Mouse (Mus musculus) midbrain, embryonic 13.5 days (tissue): ENCODE measurements around the gene Trim38. TPM values are rescaled to one million over a fixed set of nuclear protein-coding genes. Genes with fewer than 3 reads are reported as not detected.
A peak's percentile ranks its signal among the peaks of the same experiment; 100 is the strongest.
"Not testable (repeated sequence)": the region's sequence is repeated elsewhere in the genome, so short reads cannot be mapped to it uniquely, and the experiment has no call there.

Experiments
- ATAC-seq: fragments of 200-750 bp; cut with Nextera tagmentation; 2 replicates; pipeline ENCODE4 v1.8.0; 2017; ENCODE audit warnings: mild to moderate bottlenecking, moderate TSS enrichment, moderate library complexity
- H3K27ac ChIP-seq: fragments of 300-500 bp; sonication (generic); 2 replicates; pipeline ENCODE4 v1.5.1; 2015; ENCODE audit warnings: inconsistent platforms, mild to moderate bottlenecking, moderate library complexity
- H3K27me3 ChIP-seq: fragments of 300-500 bp; sonication (generic); 2 replicates; pipeline ENCODE4 v1.6.1; 2015; ENCODE audit warnings: mild to moderate bottlenecking, inconsistent platforms
- H3K36me3 ChIP-seq: fragments of 300-500 bp; sonication (generic); 2 replicates; pipeline ENCODE4 v1.6.1; 2015; ENCODE audit warnings: mild to moderate bottlenecking, inconsistent platforms
- H3K4me1 ChIP-seq: fragments of 300-500 bp; sonication (generic); replicated peaks from 2 replicates; pipeline ENCODE4 v1.6.1; 2015; ENCODE audit warnings: inconsistent platforms
- H3K4me2 ChIP-seq: fragments of 300-500 bp; sonication (generic); replicated peaks from 2 replicates; pipeline ENCODE4 v1.6.1; 2015; ENCODE audit warnings: moderate library complexity, mild to moderate bottlenecking, inconsistent platforms
- H3K4me3 ChIP-seq: fragments of 300-500 bp; sonication (generic); replicated peaks from 2 replicates; pipeline ENCODE4 v1.5.1; 2015; ENCODE audit warnings: mild to moderate bottlenecking, inconsistent platforms
- H3K9ac ChIP-seq: fragments of 300-500 bp; sonication (generic); replicated peaks from 2 replicates; pipeline ENCODE4 v1.6.1; 2015; ENCODE audit warnings: mild to moderate bottlenecking, inconsistent platforms
- H3K9me3 ChIP-seq: fragments of 300-500 bp; sonication (generic); 2 replicates; pipeline ENCODE4 v1.6.1; 2016; ENCODE audit warnings: mild to moderate bottlenecking, inconsistent platforms
- WGBS: fragments of 180-500 bp; shearing (Covaris S2); methylation state at CpG from one replicate; pipeline ENCODE4 v1.1.7; 2015; 5-methylcytosine and 5-hydroxymethylcytosine counted together
- polyA plus RNA-seq: library from polyadenylated mRNA; unstranded; fragments of >200 nt; fragmentation: Nextera tagmentation; extraction: Ambion mirVana; gene quantifications from 2 replicates; pipeline ENCODE4 v1.2.1, GENCODE M21; 2015

Gene Trim38
- polyA plus RNA-seq, result 0.15 TPM in 1 of 2 replicates, not detected in the other

DNA sequence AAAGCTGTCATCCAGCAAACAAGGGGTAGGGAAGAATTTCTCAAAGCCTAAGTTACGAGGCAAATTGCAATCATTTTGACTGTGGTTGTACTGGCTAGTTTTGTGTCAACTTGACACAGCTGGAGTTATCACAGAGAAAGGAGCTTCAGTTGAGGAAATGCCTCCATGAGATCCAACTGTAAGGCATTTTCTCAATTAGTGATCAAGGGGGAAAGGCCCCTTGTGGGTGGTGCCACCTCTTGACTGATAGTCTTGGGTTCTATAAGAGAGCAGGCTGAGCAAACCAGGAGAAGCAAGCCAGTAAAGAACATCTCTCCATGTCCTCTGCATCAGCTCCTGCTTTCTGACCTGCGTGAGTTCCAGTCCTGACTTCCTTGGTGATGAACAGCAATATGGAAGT, at the start of gene Trim38:
TSS of gene Trim38 (plus strand) at position 301 of the 400 bp plus-strand sequence.
- H3K36me3 ChIP-seq, H3K27me3 ChIP-seq, H3K9me3 ChIP-seq, H3K9ac ChIP-seq, H3K27ac ChIP-seq, ATAC-seq, H3K4me3 ChIP-seq, H3K4me1 ChIP-seq, H3K4me2 ChIP-seq: not testable (repeated sequence)
- 91% methylated on average over 2 of the region's 2 CpGs for WGBS

DNA sequence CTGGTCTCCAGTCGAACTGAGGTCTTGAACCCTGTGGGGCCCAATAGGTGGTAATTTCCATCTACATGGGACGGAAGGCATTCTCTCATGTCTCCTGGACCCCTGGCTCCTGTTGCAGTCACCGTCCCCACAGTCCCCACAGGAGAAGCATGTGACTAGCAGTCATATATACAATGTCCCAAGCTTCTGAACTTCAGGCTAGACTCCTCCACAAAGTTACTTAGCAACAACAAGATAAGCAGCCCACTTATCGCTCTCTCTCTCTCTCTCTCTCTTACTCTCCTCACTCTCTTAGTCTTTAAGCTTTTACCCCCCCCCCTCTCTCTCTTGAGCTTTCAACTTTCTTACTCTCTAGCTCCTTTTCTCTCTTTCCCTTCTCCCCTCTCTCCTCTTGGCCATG, 45.5 kb upstream of the Trim38 start:
- WGBS, result 84% methylated on average over 4 of the region's 4 CpGs
- Histone ChIP-seq H3K9ac (no peak overlapping the region), H3K4me3 (no peak overlapping the region)

GRCm38 (mm10) chr13:23725213-23725612, 44.5 kb upstream of the Trim38 start:
- no CpG with 5 or more reads among the region's 1 CpGs for WGBS
- H3K4me1 ChIP-seq, result no peaks in the 10 kb centered on the region
- no peak overlapping the region for H3K27ac ChIP-seq
- no peaks in the 10 kb centered on the region for H3K27me3 ChIP-seq
- no peak overlapping the region for H3K4me3 ChIP-seq
- H3K9ac ChIP-seq, result no peak overlapping the region
- H3K36me3 ChIP-seq, result no peaks in the 10 kb centered on the region
- no peaks in the 10 kb centered on the region for H3K9me3 ChIP-seq
- ATAC-seq, result no peak
- no peak overlapping the region for H3K4me2 ChIP-seq

More for the DNA sequence above, 45.5 kb upstream of the Trim38 start:
- Histone ChIP-seq H3K36me3 (no peaks in the 10 kb centered on the region), H3K4me2 (no peak overlapping the region), H3K4me1 (no peaks in the 10 kb centered on the region), H3K27me3 (no peaks in the 10 kb centered on the region), H3K9me3 (no peaks in the 10 kb centered on the region), H3K27ac (no peak overlapping the region)
- no peak for ATAC-seq

GRCm38 (mm10) chr13:23728472-23729191, 41.1 kb upstream of the Trim38 start:
- ATAC-seq, result no peak
- Histone ChIP-seq H3K4me3 (no peak overlapping the region), H3K36me3 (no peaks in the 10 kb centered on the region), H3K9ac (no peak overlapping the region), H3K27ac (no peak overlapping the region), H3K27me3 (no peaks in the 10 kb centered on the region), H3K4me2 (no peak overlapping the region), H3K4me1 (no peaks in the 10 kb centered on the region), H3K9me3 (no peaks in the 10 kb centered on the region)
- 90% methylated on average over 18 of the region's 18 CpGs for WGBS

DNA sequence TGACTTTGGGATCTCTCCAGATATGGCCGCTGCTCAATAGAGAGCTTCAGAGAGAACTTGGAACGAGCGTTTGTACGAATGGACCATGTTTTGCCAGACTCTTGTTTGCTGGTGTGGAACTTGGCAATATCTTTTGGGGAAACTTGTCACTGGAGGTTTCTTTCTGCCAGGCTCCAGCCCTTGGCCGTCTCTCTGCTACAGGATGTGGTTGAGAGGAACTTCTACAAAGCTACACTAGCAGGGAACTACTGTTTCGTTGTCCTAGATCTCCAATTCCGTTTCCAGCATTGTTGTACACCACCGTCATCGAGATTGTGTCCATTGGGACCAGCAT, 40.6 kb upstream of the Trim38 start:
- Histone ChIP-seq H3K9me3 (no peaks in the 10 kb centered on the region), H3K4me3 (no peak overlapping the region), H3K27ac (no peak overlapping the region), H3K4me2 (no peak overlapping the region), H3K9ac (no peak overlapping the region), H3K36me3 (no peaks in the 10 kb centered on the region), H3K27me3 (no peaks in the 10 kb centered on the region), H3K4me1 (no peaks in the 10 kb centered on the region)
- no peak for ATAC-seq
- WGBS, result 93% methylated on average over 9 of the region's 9 CpGs

GRCm38 (mm10) chr13:23729706-23730105, 40.0 kb upstream of the Trim38 start:
- no peaks in the 10 kb centered on the region for H3K27me3 ChIP-seq
- 97% methylated on average over 5 of the region's 5 CpGs for WGBS
- ATAC-seq, result no peak
- H3K4me3 ChIP-seq, result no peak overlapping the region
- no peaks in the 10 kb centered on the region for H3K9me3 ChIP-seq
- no peak overlapping the region for H3K27ac ChIP-seq
- H3K4me1 ChIP-seq, result no peaks in the 10 kb centered on the region
- H3K4me2 ChIP-seq, result no peak overlapping the region
- no peak overlapping the region for H3K9ac ChIP-seq
- H3K36me3 ChIP-seq, result no peaks in the 10 kb centered on the region

GRCm38 (mm10) chr13:23730479-23730878, 39.2 kb upstream of the Trim38 start:
- no peak overlapping the region for H3K4me2 ChIP-seq
- 65% methylated on average over 8 of the region's 8 CpGs for WGBS
- H3K9me3 ChIP-seq, result no peaks in the 10 kb centered on the region
- H3K4me3 ChIP-seq, result no peak overlapping the region
- H3K36me3 ChIP-seq, result no peaks in the 10 kb centered on the region
- H3K27ac ChIP-seq, result no peak overlapping the region
- H3K27me3 ChIP-seq, result no peaks in the 10 kb centered on the region
- no peaks in the 10 kb centered on the region for H3K4me1 ChIP-seq
- H3K9ac ChIP-seq, result no peak overlapping the region
- ATAC-seq, result no peak

DNA sequence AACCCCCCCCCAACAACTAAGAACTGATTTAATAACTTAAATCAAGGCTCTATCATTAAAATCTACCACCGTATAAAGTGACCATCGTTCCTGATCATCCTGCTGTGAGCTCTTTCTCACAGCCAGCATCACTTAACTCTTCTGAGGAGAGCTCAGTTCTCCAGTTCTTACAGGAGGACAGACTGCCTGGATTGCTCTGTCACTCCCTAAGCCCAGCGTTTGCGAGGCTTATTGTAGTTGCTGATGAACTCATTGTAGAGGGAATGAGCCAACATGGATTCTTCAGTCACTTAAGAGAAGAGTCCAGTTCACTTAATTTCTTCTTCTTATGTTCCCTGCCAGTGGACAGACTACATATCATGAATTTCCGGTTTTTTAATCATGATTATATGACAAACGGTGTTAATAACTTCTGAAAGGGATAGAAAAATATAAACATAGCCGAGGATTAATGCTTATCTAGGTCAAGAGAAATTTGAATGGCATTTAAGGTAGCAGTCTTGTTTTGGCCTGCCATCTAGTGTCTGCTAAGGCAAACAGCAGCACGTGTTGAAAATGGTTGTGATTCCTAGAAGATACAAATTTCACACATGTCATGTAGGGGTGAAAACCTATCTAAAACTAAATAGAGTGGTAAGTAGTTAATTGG, 37.4 kb upstream of the Trim38 start:
- 27% methylated on average over 8 of the region's 8 CpGs for WGBS
- Histone ChIP-seq H3K4me3 (no peak overlapping the region), H3K9me3 (no peaks in the 10 kb centered on the region), H3K27me3 (no peaks in the 10 kb centered on the region), H3K36me3 (no peaks in the 10 kb centered on the region), H3K4me1 (no peaks in the 10 kb centered on the region), H3K4me2 (no peak overlapping the region), H3K9ac (no peak overlapping the region), H3K27ac (no peak overlapping the region)
- no peak for ATAC-seq

GRCm38 (mm10) chr13:23737091-23737490, 32.6 kb upstream of the Trim38 start:
- Histone ChIP-seq H3K4me1 (peaks cover 25% of the 10 kb centered on the region), H3K4me2 (no peak overlapping the region)
- no peak for ATAC-seq

GRCm38 (mm10) chr13:23738041-23738440, 31.7 kb upstream of the Trim38 start:
- Histone ChIP-seq H3K9me3 (no peaks in the 10 kb centered on the region), H3K36me3 (no peaks in the 10 kb centered on the region), H3K4me1 (peaks cover 25% of the 10 kb centered on the region), H3K9ac (peak overlapping the region; percentile 75), H3K4me3 (peak overlapping the region; percentile 46), H3K27me3 (no peaks in the 10 kb centered on the region), H3K4me2 (peak overlapping the region; percentile 100), H3K27ac (peak overlapping the region; percentile 91)
- no peak for ATAC-seq
- 16% methylated on average over 4 of the region's 4 CpGs for WGBS

More at GRCm38 (mm10) chr13:23737091-23737490, 32.6 kb upstream of the Trim38 start:
- WGBS, result 74% methylated on average over 5 of the region's 5 CpGs
- no peak overlapping the region for H3K27ac ChIP-seq
- no peaks in the 10 kb centered on the region for H3K36me3 ChIP-seq
- no peak overlapping the region for H3K9ac ChIP-seq
- no peaks in the 10 kb centered on the region for H3K9me3 ChIP-seq
- no peaks in the 10 kb centered on the region for H3K27me3 ChIP-seq
- no peak overlapping the region for H3K4me3 ChIP-seq

DNA sequence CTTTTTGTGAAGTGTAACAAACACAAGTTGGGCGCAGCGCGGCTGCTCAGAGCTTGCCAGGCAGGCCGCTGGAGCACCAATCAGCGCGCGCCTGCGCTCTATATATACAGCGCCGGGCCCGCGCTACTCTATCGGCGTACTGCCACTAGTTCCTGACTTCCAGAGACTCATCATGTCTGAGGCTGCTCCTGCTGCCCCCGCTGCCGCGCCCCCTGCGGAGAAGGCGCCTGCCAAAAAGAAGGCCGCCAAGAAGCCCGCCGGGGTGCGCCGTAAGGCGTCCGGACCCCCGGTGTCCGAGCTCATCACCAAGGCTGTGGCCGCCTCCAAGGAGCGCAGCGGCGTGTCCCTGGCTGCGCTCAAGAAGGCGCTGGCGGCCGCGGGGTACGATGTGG, 31.0 kb upstream of the Trim38 start, which contains the start of gene Hist1h1c:
TSS of gene Hist1h1c (plus strand) at position 132 of the 392 bp plus-strand sequence.
- H3K9me3 ChIP-seq, result no peaks in the 10 kb centered on the region
- peak; percentile 97 for ATAC-seq
- 0% methylated on average over 36 of the region's 38 CpGs for WGBS
- peak within 1 kb of the TSS; percentile 91 for H3K27ac ChIP-seq
- peak within 1 kb of the TSS; percentile 100 for H3K4me2 ChIP-seq
- no peaks in the 10 kb centered on the region for H3K27me3 ChIP-seq
- peak within 1 kb of the TSS; percentile 46 for H3K4me3 ChIP-seq
- peaks cover 25% of the 10 kb centered on the region for H3K4me1 ChIP-seq
- H3K9ac ChIP-seq, result peak within 1 kb of the TSS; percentile 75
- H3K36me3 ChIP-seq, result no peaks in the 10 kb centered on the region

GRCm38 (mm10) chr13:23739069-23739921, 30.4 kb upstream of the Trim38 start:
- peak; percentile 90 for ATAC-seq
- Histone ChIP-seq H3K27me3 (no peaks in the 10 kb centered on the region), H3K9me3 (no peaks in the 10 kb centered on the region), H3K4me3 (peak overlapping the region; percentile 46), H3K27ac (peak overlapping the region; percentile 91), H3K36me3 (no peaks in the 10 kb centered on the region), H3K9ac (peak overlapping the region; percentile 75), H3K4me2 (peak overlapping the region; percentile 100), H3K4me1 (peaks cover 25% of the 10 kb centered on the region)
- WGBS, result under 1% methylated on average over 39 of the region's 39 CpGs
